Mouse (Mus musculus) ES-E14 (cell line): Measurements from ENCODE around the gene Prlr. TPM values are rescaled to one million over a fixed set of nuclear protein-coding genes. Genes with fewer than 3 reads are reported as not detected.

Experiments
- DNase-seq: peaks from one replicate; pipeline ENCODE4 v3.0.0-alpha.2; 2013; ENCODE audit warnings: low read depth, low spot score
- H3K27ac ChIP-seq: 2 replicates; pipeline ENCODE4 v1.5.1; 2012; ENCODE audit warnings: low read depth, mild to moderate bottlenecking, low read length, moderate library complexity, mixed read lengths; ENCODE audit not compliant: poor library complexity, insufficient read depth, severe bottlenecking
- H3K36me3 ChIP-seq: 2 replicates; pipeline ENCODE4 v1.6.1; 2012; ENCODE audit warnings: mild to moderate bottlenecking, low read length, moderate library complexity, mixed read lengths; ENCODE audit not compliant: control insufficient read depth, poor library complexity, insufficient read depth, severe bottlenecking
- H3K4me1 ChIP-seq, 2 experiments: fragments of 150-350 bp in 1 of 2; sonication (generic) in 1 of 2; 2 replicates each; pipeline ENCODE4 v1.6.1; 2012; ENCODE audit warnings: low read length in 2 of 2, mild to moderate bottlenecking in 1 of 2, mixed read lengths in 1 of 2; ENCODE audit not compliant: control insufficient read depth in 2 of 2, insufficient read depth in 2 of 2, poor library complexity in 1 of 2
- H3K4me3 ChIP-seq, 2 experiments: fragments of 150-350 bp in 1 of 2; sonication (generic) in 1 of 2; 2 replicates each; pipeline ENCODE4 v1.5.1; 2012; ENCODE audit warnings: low read length in 2 of 2, low read depth in 1 of 2, mild to moderate bottlenecking in 1 of 2, mixed read lengths in 1 of 2; ENCODE audit not compliant: insufficient read depth in 1 of 2, poor library complexity in 1 of 2, severe bottlenecking in 1 of 2
- H3K9ac ChIP-seq: 2 replicates; pipeline ENCODE4 v1.6.1; 2012; ENCODE audit warnings: low read depth, mild to moderate bottlenecking, low read length, mixed read lengths; ENCODE audit not compliant: poor library complexity, insufficient read depth, severe bottlenecking
- H3K9me3 ChIP-seq: fragments of 150-350 bp; sonication (generic); 2 replicates; pipeline ENCODE4 v1.6.1; 2012; ENCODE audit warnings: low read depth, mild to moderate bottlenecking, low read length; ENCODE audit not compliant: control insufficient read depth, insufficient read depth
- CHD2 ChIP-seq: IDR thresholded peaks from 2 replicates; pipeline ENCODE4 v1.6.1; 2014; ENCODE audit warnings: mild to moderate bottlenecking, low read depth, low read length, inconsistent platforms
- HCFC1 ChIP-seq: IDR thresholded peaks from 2 replicates; pipeline ENCODE4 v1.6.1; 2012; ENCODE audit warnings: low read length, inconsistent platforms, borderline replicate concordance; ENCODE audit not compliant: insufficient read depth
- MAFK ChIP-seq: IDR thresholded peaks from 2 replicates; pipeline ENCODE4 v1.6.1; 2014; ENCODE audit warnings: mild to moderate bottlenecking, low read depth, low read length, inconsistent platforms; ENCODE audit not compliant: insufficient read depth
- ZC3H11A ChIP-seq: IDR thresholded peaks from 2 replicates; pipeline ENCODE4 v1.6.1; 2012; ENCODE audit warnings: low read depth, mild to moderate bottlenecking, inconsistent platforms, low read length, borderline replicate concordance
- ZNF384 ChIP-seq: IDR thresholded peaks from 2 replicates; pipeline ENCODE4 v1.6.1; 2012; ENCODE audit warnings: low read depth, low read length, inconsistent platforms
- in situ Hi-C, 2 experiments: fragments of 600-800 bp; cut with MboI; formaldehyde crosslinking; loops; one replicate each; pipeline ENCODE4 v1.15.1; 2025; ENCODE audit warnings: low sequenced_read_pairs in 2 of 2, inconsistent platforms in 1 of 2; ENCODE audit not compliant: unreplicated experiment in 2 of 2
- total RNA-seq: library from RNA; depleted of rRNA; stranded (reverse); fragments of 300-350 nt; gene quantifications from 2 replicates; pipeline ENCODE4 v1.2.3, GENCODE M21; 2012

Prlr gene
- total RNA-seq, 1 experiment = 1.0 TPM

DNA sequence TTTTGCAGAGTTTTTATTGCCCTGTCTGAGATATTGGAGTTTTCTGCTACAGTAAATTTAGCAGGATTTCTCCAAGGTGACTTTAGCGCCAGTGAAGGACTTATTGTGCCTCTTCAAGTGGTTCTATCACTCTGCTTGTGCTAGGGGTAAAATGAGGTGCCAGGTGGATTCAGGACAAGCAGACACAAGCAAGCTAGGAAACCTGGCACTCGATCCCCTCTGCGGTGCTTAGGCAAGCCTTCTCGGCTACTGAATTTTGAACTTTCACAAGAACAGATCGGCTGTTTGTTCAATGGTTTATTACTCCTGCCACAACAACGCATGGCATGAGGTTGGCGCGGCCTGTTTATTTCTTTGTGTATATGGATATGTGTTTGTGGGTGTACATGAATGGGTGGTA lies 61.4 kb downstream of the Prlr start:
- no peaks in the 10 kb centered on the region for H3K9me3 ChIP-seq
- H3K36me3 ChIP-seq = no peaks in the 10 kb centered on the region
- in situ Hi-C loops = no loop called here
- TF ChIP-seq CHD2 (no peak), ZNF384 (no peak)
- no peak overlapping the region for H3K4me3 ChIP-seq
- H3K27ac ChIP-seq = no peak overlapping the region
- no peaks in the 10 kb centered on the region; a peak in 1 of 4 replicates for H3K4me1 ChIP-seq
- H3K9ac ChIP-seq = no peak overlapping the region
- DNase-seq = no peak

DNA sequence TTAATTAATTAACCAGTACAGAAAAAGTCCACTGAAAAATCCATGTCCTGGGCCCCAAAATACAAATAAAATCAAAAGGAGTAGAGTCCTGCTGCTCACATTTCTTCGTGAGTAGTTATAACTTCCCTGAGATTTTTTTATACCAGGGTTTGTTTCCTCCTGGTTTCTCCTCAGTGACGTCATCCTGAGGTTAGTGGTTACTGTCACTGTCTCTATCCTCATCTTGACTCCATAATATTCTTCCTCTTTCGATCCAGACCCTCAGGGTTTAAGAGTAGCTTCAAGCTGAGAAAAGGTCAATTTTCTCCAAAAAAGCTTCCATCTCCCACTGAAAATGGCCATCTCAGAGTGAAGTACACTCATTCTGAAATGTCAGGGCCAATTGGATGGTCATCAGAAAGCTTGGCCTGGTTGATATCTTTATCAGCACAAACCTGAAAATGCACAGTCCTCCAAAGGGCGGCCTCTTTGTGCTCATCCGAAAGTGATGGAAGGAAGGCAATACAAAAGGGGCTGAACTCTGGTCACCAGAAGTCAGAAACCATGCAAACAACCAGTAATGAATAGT lies 63.3 kb downstream of the Prlr start:
- Histone ChIP-seq H3K9me3 (no peaks in the 10 kb centered on the region), H3K4me3 (no peak overlapping the region), H3K9ac (no peak overlapping the region), H3K4me1 (no peaks in the 10 kb centered on the region), H3K36me3 (no peaks in the 10 kb centered on the region), H3K27ac (no peak overlapping the region)
- in situ Hi-C loops = no loop called here
- DNase-seq = no peak
- TF ChIP-seq HCFC1 = no peak
- no peak for TF ChIP-seq CHD2
- no peak for TF ChIP-seq ZNF384
- TF ChIP-seq ZC3H11A = no peak
- no peak for TF ChIP-seq MAFK

DNA sequence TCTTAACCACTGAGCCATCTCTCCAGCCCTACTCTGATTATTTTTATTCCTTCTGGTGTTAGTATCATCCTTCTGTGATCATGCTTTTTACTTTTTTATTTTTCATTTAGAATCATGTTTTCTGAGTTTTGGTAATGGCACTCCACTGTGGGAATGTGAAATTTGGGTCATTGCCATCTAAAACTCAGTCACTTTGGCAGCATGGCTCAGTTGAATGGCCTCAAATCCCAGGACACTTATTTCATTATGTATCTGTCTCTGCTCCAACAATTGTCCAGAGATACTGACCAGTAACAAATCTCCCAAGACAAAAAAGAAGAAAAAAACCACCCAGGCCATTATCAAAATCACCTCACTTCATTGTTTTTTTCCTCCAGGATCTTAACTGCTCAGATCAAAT lies 65.2 kb downstream of the Prlr start:
- Histone ChIP-seq H3K4me1 (no peaks in the 10 kb centered on the region), H3K9me3 (no peaks in the 10 kb centered on the region), H3K4me3 (no peak overlapping the region), H3K9ac (no peak overlapping the region), H3K36me3 (no peaks in the 10 kb centered on the region), H3K27ac (no peak overlapping the region)
- TF ChIP-seq ZC3H11A (no peak), MAFK (no peak), CHD2 (no peak), HCFC1 (no peak)
- in situ Hi-C loops = no loop called here
- no peak for DNase-seq

DNA sequence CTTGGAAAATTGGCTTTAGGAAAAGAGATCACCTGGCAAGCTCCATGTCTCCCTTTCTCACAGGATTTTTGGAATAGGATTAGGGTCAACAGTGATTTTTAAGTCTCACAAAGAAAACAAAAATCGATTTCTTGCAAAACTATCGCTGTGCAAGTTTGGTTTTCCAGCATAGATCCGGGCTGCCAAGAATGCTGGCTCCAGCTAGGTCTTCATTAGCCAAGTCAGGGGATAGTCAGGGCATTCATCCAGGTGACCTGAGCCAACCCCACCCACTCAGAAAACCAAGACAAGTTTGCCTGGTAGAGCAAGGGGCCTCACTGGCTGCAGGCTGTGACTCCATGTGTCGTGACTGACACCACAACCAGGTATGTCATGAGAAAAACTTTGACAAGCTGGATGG lies 72.2 kb downstream of the Prlr start:
- H3K36me3 ChIP-seq = no peaks in the 10 kb centered on the region
- H3K9me3 ChIP-seq = no peaks in the 10 kb centered on the region
- in situ Hi-C loops = no loop called here
- H3K4me1 ChIP-seq = no peaks in the 10 kb centered on the region
- no peak overlapping the region for H3K4me3 ChIP-seq
- no peak overlapping the region for H3K27ac ChIP-seq
- DNase-seq = no peak
- TF ChIP-seq HCFC1 = no peak
- H3K9ac ChIP-seq = no peak overlapping the region

DNA sequence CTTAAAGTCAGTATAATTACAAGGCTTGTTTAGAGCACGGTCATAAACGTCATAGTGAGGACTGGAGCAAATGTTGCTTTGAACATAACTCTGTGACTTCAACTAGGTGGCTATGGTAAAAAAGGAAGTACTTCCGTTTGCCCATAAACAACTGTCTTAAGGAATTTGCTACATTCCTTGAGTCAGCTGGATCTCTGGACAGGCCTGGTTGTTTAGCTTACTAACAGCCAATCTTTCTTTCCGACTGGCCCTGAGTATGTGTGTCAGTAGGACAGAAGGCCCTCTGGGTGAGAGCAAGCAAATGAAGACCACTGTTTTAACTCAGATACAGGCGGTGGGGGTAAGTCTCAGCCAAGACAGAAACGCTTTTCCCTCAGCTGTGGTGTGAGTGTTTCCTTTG lies 73.7 kb downstream of the Prlr start:
- H3K4me3 ChIP-seq = no peak overlapping the region
- no peak overlapping the region for H3K9ac ChIP-seq
- TF ChIP-seq ZNF384 (no peak), ZC3H11A (no peak), MAFK (no peak), HCFC1 (no peak), CHD2 (no peak)
- no peaks in the 10 kb centered on the region for H3K36me3 ChIP-seq
- H3K9me3 ChIP-seq = no peaks in the 10 kb centered on the region
- no peak overlapping the region for H3K27ac ChIP-seq
- DNase-seq = no peak
- H3K4me1 ChIP-seq = no peaks in the 10 kb centered on the region
- in situ Hi-C loops = no loop called here
